Mouse (Mus musculus): ENCODE measurements at regions not wholly inside any gene's neighbourhood (a gene's known extent, or its start where the extent isn't known, plus 50 kb on each side); places are given as distances from the start of the nearest gene placed in this dataset.

DNA sequence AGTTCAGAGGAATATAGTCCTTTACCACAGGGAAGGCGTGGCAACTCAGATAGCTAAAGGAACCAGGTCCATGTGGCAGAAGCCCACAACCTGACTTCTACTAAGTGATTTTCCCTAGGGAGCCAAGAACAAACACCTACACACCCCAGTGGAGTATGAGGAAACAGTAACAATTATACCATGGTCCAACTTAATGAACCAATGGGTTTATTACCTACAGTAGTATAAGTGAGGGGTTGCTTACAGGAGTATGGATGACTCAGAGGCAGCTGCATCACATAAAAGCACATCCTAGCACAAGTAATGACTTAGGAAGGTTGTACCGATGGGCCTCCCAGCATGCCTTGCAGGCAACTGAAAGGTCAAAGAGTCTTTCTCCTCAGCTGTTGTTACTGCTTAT lies 98.7 kb upstream of the Cul1 start:
- DNase-seq (ENCODE audit: extremely low spot score, low read depth, low spot score): no peak

DNA sequence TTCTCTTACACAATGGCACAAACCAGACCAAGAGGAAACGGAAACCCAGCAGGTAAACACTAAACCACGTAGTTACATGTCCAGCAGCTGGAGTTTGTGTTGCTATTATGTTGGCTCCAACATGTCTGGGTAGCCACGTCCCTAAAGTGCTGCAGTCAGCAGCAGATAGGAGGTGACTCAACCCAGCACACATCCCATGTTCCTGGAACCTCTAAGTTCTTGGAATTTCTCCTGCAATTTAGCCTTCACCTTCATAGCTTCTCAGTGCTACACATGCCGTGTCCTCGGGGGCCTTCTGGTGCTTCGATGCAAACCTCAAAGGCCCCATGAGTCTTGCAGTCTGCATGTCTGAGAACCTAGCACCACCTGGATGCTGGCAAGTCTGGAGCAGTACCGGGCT lies 97.7 kb upstream of the Cul1 start:
- DNase-seq (ENCODE audit: extremely low spot score, low read depth, low spot score): no peak

DNA sequence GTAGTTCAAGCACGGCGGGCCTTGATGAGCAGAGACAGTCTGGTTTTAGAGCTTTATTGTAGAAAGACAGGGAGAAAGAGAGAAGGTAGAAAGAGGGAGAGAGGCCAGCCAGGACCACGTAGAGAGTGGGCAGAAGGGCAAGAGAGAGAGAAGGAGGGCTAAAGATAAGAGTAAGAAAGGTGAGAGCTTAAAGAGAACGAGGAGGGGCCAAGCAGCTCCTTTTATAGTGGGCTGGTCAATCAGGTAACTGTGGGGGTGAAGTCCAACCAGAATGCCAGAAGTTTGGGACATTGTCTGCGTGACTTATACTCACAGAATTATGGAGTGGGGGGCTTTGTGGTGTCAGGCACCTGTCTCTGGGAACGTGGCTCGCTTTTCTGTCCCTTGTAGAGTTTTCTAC lies 96.7 kb upstream of the Cul1 start:
- DNase-seq (ENCODE audit: extremely low spot score, low read depth, low spot score): no peak

DNA sequence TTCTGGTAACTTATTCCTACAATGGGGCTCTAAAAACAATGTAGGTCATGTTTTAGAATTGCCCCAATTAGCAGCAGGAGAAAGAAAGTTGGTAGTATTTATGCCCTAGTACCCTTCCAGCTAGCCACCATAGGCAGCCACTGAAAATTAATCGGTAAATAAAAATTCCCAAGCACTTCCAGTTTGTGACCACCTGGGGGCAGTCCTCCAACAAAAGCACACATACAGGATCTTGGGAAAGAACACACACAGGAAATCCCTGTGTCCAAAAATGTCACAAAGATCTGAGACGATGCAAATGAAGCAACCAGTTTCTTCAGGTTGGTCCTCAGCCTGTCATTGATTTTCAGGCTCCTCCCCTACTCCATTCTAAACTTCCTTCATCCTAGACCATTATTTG lies 94.5 kb upstream of the Cul1 start:
- peak; percentile 16 for DNase-seq (ENCODE audit: extremely low spot score, low read depth, low spot score)

DNA sequence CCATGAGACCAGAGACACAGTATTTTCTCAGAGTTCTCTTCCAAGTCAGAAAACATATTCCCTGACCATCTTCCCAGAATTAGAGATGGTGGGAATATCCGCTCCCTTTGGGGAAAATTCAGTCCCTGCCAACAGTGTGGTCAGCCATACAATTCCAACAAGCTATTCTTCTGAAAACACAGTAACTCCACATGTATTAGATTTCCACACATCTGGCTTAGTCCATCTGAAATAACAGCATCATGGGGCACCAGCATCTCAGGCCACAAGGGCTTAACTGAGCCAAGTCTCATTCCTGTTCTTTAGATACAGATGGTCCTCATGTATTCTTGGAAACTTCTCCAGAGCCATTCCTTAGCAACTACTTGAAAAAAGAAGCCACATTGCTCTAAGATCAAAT lies 89.2 kb upstream of the Cul1 start:
- DNase-seq (ENCODE audit: extremely low spot score, low read depth, low spot score): no peak

DNA sequence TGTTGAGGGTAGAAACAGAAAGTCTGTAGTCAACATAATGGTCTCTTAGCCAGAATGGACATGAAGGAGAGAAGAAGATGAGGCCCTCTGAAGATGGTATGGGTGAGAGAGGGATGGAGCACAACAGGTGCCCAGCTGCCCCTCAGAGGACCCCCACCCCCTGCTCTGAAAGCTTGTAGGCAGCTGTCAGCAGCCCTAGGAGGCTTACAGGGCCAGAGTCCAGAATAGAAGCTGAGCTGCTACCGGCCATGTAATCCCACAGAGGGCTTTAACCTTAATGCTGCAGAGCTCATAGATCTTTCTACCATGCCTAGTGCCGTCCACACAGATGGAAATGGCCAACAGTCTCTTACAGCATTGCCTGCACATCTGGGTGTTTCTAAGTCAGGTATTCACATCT lies 88.6 kb upstream of the Cul1 start:
- DNase-seq (ENCODE audit: extremely low spot score, low read depth, low spot score): no peak

DNA sequence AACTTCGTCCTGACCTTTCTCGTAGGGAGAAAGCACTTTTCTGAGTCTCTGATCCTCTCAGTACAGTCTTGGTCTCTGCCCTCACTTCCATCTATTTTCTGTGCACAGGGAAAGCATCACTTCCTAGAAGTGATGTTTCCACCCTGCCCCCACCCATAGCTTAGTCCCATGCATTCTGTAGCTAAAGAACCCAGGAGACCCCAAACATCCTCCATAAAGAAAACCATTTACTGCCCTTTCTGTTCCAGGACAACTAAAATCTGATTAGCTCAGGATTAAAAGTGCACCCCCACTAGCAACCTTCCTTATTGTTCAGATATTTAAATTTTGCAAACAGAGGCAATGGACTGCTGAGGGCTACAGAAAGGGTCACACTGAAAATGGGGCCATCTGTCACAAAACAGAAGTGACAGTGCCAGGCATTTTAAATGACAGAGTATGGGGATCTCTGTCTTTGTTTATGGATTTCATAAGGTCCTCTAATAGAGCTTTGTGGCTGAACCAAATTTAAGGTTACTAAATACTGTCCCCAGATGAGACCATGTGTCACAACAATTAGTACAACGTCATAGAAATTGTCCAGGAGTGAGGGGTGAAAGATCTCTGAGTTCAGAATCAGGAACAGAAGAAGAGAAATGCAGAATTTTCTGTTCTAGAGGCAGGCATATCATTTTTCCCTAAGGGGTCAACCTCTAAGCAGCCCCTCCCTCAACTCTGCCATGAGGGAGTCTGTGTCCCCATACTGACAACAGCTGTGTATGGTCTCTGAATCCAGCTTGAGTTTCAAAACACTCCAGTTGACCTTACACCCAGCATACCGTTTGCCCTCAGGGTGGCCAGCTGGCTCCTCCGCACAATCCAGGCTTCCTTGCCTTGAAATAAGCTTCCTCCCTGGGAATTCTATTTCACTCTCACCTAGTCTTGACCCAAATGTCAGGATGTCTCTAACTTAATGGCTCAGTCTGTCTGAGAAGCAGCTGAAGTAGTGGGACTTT lies 87.2 kb upstream of the Cul1 start:
- no peak for DNase-seq (ENCODE audit: extremely low spot score, low read depth, low spot score)

DNA sequence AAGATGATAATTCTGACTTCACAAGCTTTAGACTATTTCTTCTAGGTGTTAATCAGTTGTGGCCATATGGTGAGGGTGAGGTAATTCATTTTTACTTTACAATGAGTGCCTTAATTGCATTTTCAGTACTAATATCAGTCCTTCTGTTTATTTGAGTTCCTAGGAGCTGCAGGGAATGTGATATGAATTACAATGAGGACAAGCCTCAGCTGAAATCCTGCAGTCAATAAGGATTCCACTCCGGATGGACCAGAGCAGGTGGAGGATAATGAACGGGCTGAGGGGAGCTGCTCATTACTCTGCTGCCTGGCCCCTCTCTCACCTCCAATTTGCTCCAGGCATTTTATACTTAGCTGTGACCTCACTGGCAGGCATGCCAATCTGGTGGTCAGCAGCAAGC lies 85.7 kb upstream of the Cul1 start:
- DNase-seq (ENCODE audit: extremely low spot score, low read depth, low spot score): no peak

DNA sequence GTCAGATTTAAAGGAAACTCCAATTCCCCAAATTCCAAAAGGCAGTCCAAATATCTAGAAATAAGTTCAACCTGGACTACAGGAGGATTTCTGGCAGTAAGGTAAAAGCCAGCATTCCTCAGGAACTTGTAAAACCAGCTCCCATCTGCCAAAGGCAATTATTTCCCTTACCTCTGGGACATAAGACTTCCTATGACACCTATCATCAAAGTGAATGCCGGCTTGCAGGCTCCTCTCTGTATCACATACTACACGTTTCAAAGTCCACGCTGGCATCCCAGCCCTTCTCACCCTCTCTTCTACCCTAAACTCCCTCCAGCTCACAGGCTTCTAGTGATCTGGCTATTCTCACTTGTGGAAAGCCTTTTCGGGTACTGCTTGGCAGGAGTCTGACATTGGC lies 77.5 kb upstream of the Cul1 start:
- DNase-seq (ENCODE audit: extremely low spot score, low read depth, low spot score): no peak

DNA sequence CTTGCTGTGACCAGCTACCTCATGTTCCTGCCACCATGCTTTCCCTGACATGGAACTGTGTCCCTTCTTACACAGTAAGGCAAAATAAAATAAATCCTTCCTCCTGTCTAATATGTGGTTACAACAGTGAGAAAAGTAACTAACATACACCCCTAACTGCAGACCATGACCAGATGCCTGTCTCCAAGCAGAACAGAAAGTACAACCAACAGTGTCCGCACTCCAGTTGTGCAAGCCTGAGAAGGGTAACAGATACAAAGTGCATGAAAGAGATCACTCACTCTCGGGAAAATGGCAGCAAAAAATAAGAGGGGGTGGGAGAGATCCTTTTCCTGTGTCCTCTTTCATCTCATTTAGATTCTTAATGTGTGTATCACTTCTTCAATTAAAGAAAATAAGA lies 71.7 kb upstream of the Cul1 start:
- DNase-seq (ENCODE audit: extremely low spot score, low read depth, low spot score): no peak

DNA sequence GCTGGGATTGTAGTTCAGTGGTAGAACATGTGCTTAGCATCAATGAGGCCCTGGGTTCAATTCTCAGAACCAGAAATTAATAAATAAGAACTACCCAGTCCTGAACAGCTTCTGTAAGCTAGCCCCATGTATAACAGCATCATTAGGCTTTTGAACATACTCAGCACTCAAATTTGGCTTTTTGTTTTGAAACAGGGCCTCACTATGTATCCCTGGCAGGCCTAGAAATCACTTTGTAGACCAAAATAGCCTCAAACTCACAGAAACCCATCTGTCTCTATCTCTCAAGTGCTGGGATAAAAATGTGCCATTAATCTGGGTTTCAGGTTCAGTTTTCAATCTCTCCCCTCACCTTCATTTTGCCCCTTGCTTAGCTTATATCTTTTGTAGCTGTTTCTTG lies 66.6 kb upstream of the Cul1 start:
- DNase-seq (ENCODE audit: extremely low spot score, low read depth, low spot score): no peak

DNA sequence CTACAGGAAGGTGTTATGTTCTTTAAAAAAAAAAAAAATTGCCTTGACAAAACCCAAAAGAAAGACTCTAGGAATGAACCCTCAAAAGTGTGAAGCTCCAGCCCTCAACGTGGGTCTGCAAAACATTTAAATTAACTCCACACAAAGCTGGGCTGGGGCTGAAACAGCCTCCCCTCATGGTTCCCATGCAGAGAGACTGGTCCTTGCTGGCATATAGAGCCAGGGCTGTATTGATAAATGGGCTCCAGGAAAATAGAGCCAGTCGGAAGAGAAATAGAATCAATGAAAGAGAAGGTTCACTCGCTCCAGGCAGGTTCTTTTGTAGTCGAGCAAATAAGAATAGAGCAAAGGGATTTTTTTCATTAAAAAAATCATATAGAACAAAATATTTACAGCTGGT lies 63.3 kb upstream of the Cul1 start:
- no peak for DNase-seq (ENCODE audit: extremely low spot score, low read depth, low spot score)

DNA sequence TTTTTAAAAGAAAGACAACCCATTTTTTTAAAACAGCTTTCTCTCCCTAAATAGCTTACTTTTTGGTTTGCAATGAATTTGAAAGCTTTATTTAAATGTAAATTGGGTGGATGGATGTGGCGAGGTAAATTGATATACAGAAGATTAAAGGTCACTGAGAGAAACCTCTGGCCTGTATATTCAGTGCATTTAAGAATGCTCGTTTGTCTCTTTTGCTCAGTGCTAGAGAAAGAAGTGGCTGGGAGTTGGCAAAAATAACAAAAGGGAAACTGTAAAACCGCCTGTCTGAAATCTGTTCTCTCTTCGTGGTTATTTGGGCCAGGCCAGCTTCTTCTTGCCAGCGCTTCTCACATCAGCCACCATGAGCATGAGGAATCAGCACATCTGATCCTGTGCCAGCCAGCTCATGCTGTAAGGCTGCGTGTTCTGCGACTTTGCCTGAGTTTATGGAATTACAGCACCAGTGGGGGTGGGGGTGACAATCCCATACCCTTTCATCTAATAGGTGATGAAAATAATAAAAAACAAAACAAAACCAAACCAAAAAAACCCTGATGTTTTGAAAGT lies 62.7 kb upstream of the Cul1 start:
- DNase-seq (ENCODE audit: extremely low spot score, low read depth, low spot score): no peak

DNA sequence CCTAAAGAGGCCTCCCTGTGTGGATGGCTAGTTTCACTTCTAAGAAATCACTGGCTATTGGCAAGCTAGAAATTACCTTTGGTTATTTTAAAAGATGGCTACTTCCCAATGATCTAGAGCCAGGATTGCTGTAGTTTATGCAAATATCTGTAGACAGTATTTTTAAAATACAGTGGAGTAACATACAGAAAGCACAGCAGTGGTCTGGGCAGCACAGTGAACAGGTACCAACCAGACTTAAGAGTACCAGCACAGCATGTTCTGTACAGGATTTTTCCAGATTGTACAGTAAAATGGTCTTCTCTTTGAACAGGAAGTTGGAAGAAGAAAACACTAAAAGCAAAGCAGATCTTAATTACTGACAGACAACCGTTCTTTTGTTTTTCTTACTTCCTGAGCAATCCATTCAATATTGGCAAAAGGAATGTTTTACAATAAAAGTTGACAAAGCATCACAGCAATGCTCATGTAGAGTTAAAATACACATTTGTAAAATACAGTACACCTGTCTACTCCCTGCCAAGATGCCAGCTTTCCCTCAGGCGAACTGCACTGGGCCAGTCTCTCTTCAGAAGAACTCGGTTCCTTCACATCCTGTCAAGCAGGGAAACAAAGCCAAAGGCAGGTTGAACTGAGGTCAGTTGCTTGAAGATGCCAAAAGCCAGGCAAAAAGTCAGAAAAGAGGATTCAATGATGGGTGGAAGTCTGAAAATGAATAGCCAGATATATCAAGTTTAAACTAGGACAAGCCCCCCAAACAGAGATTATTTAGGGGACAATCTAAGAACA lies 62.0 kb upstream of the Cul1 start:
- no peak for DNase-seq (ENCODE audit: extremely low spot score, low read depth, low spot score)

DNA sequence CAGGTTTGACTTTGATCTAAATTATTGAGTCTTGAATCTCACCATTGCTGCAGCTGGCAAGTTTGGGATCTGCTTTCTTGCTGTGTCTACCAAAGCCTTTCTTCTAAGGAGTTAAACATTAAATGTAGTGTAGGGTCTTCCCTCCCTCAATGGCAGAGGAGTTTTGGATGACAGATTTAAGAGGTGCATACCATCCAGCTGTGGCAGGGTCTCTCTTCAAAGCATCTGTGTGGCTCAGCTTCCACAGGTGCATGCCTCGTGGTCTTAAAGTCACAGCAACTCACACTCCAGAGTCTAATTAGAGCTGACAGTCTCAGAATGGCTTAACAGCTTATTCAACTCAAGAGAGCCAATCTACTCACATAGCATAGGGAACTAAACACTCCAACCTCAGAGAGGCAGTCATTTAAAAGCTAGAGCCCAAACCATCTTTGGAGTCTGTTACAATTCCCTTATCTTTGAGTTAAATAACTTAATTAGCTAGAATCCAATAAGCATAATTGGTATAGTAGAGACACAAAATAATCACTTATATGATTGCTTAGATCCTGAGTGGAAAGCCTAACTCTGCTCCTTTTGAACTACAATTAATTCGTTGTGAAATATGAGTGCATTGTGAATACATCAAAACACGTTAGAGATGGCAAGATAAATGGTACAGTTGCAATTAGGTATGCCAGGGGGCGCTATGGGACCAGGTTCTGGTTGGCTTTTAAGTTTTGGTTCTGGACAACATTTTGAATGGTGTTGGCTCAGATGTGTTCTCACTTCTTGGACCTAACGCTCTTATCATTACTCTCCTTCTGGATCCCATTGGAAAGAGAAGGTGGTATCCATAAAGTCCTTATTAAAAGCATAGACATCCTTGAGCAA lies 57.5 kb upstream of the Cul1 start:
- DNase-seq (ENCODE audit: extremely low spot score, low read depth, low spot score): no peak
